Mouse (Mus musculus) heart, postnatal 0 days (tissue): ENCODE results near the gene Bex4. TPM values are rescaled to one million over a fixed set of nuclear protein-coding genes. Genes with fewer than 3 reads are reported as not detected.
A peak's percentile ranks its signal among the peaks of the same experiment; 100 is the strongest.

Experiments used
- ATAC-seq: fragments of 200-750 bp; cut with Nextera tagmentation; 2 replicates; pipeline ENCODE4 v1.8.0; 2017; ENCODE audit warnings: low read depth, moderate number of reproducible peaks, moderate library complexity; ENCODE audit not compliant: insufficient read depth
- DNase-seq: peaks from one replicate; pipeline ENCODE4 v3.0.0-alpha.2; 2016; ENCODE audit warnings: low spot score
- H3K27ac ChIP-seq: fragments of 300-500 bp; sonication (generic); 2 replicates; pipeline ENCODE4 v1.5.1; 2014; ENCODE audit warnings: low read depth, mild to moderate bottlenecking
- H3K27me3 ChIP-seq: fragments of 300-500 bp; sonication (generic); 2 replicates; pipeline ENCODE4 v1.6.1; 2014; ENCODE audit warnings: low read length, mixed read lengths; ENCODE audit not compliant: control insufficient read depth, insufficient read depth
- H3K36me3 ChIP-seq: fragments of 300-500 bp; sonication (generic); replicated peaks from 2 replicates; pipeline ENCODE4 v1.6.1; 2014; ENCODE audit warnings: low read length, mixed read lengths; ENCODE audit not compliant: control insufficient read depth, insufficient read depth
- H3K4me1 ChIP-seq: fragments of 300-500 bp; sonication (generic); 2 replicates; pipeline ENCODE4 v1.6.1; 2014; ENCODE audit warnings: antibody characterized with exemption; ENCODE audit not compliant: control insufficient read depth, insufficient read depth
- H3K4me2 ChIP-seq: fragments of 300-500 bp; sonication (generic); 2 replicates; pipeline ENCODE4 v1.6.1; 2014; ENCODE audit warnings: low read depth, mild to moderate bottlenecking, low read length, moderate library complexity
- H3K4me3 ChIP-seq: fragments of 300-500 bp; sonication (generic); 2 replicates; pipeline ENCODE4 v1.5.1; 2014; ENCODE audit warnings: low read depth, low read length
- H3K9ac ChIP-seq: fragments of 300-500 bp; sonication (generic); replicated peaks from 2 replicates; pipeline ENCODE4 v1.6.1; 2014; ENCODE audit warnings: low read depth, low read length, mixed read lengths
- H3K9me3 ChIP-seq: fragments of 300-500 bp; sonication (generic); replicated peaks from 2 replicates; pipeline ENCODE4 v1.6.1; 2016; ENCODE audit warnings: low read length; ENCODE audit not compliant: control insufficient read depth
- CTCF ChIP-seq: IDR thresholded peaks from 2 replicates; pipeline ENCODE4 v1.5.1; 2016; ENCODE audit warnings: antibody characterized with exemption, control low read depth, low read depth
- EP300 ChIP-seq: IDR thresholded peaks from 2 replicates; pipeline ENCODE4 v1.6.1; 2016; ENCODE audit warnings: antibody characterized with exemption, low read depth
- WGBS: fragments of 180-500 bp; shearing (Covaris S2); extraction: QIAGEN DNeasy Blood & Tissue Kit; methylation state at CpG from one replicate; pipeline ENCODE4 v1.1.7; 2014; 5-methylcytosine and 5-hydroxymethylcytosine counted together
- microRNA-seq: library from miRNA; unstranded; fragments of <30 nt; microRNA quantifications from one replicate; pipeline ENCODE4, GENCODE M21; 2016
- polyA plus RNA-seq: library from polyadenylated mRNA; unstranded; fragments of >200 nt; fragmentation: Nextera tagmentation; extraction: Ambion mirVana; gene quantifications from 2 replicates; pipeline ENCODE4 v1.2.1, GENCODE M21; 2015
- total RNA-seq: library from RNA; depleted of rRNA; stranded (reverse); fragments of >200 nt; gene quantifications from 2 replicates; pipeline ENCODE4 v1.2.3, GENCODE M21; 2014; ENCODE audit warnings: low replicate concordance; rRNA removed

The Bex4 gene
- total and polyA plus RNA-seq, 2 experiments from 2014 or later: 13.8 to 119 TPM

DNA sequence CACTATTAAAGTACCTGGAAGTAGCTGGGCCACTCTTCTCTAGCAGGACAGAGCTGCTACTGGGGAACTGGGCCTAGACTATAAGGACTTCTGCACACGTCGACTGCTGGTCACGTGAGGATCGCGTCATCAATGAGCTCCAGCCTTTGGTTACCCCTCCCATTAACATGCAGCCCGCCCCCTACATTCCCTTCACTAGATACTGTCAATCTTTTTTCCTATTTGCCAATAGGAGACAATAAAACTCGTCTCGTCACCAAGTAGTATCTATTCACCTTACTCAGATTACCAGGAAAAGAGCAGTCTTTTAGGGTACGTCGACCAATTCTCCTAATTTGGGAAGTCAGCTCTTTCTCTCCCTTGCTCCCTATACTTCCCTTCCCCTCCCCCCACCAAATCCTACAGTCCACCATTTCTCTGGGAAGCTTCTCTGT is 33.3 kb downstream of the Bex4 start, which contains the start of gene Tceal8:
TSS of gene Tceal8 (minus strand) at position 225 of the 434 bp plus-strand sequence.
- H3K4me3 ChIP-seq: peak within 1 kb of the TSS; percentile 71
- H3K9me3 ChIP-seq: no peaks in the 10 kb centered on the region
- no peaks in the 10 kb centered on the region for H3K27me3 ChIP-seq
- peak; percentile 95 for DNase-seq
- peak within 1 kb of the TSS; percentile 85 for H3K9ac ChIP-seq
- peak within 1 kb of the TSS; percentile 95 for H3K27ac ChIP-seq
- H3K4me2 ChIP-seq: peak within 1 kb of the TSS; percentile 64
- 0 out of 2 replicates have a peak, but pooled peaks cover 5% of the 10 kb centered on the region for H3K36me3 ChIP-seq
- WGBS: 28% methylated on average over 10 of the region's 10 CpGs
- H3K4me1 ChIP-seq: 0 out of 2 replicates have a peak, but pooled peaks cover 3% of the 10 kb centered on the region
- TF ChIP-seq EP300 (no peak), CTCF (0 out of 2 replicates have a peak, but pooled peaks have one; percentile 8)
- ATAC-seq: peak; percentile 94

GRCm38 (mm10) chrX:136172786-136173185 is 34.0 kb downstream of the Bex4 start:
- DNase-seq: peak; percentile 44
- WGBS: 33% methylated on average over 10 of the region's 10 CpGs

GRCm38 (mm10) chrX:136180897-136181553 is 42.2 kb downstream of the Bex4 start:
- H3K27ac ChIP-seq: no peak overlapping the region
- ATAC-seq: no peak
- no peaks in the 10 kb centered on the region for H3K4me1 ChIP-seq
- no peak for DNase-seq
- H3K27me3 ChIP-seq: no peaks in the 10 kb centered on the region
- no peaks in the 10 kb centered on the region for H3K36me3 ChIP-seq
- H3K9ac ChIP-seq: no peak overlapping the region
- no peaks in the 10 kb centered on the region for H3K9me3 ChIP-seq
- WGBS: 32% methylated on average over 11 of the region's 11 CpGs
- no peak overlapping the region for H3K4me3 ChIP-seq
- no peak overlapping the region for H3K4me2 ChIP-seq
- TF ChIP-seq EP300 (no peak), CTCF (no peak)

More at GRCm38 (mm10) chrX:136172786-136173185, 34.0 kb downstream of the Bex4 start:
- Histone ChIP-seq H3K27ac (peak overlapping the region; percentile 95), H3K36me3 (0 out of 2 replicates have a peak, but pooled peaks cover 5% of the 10 kb centered on the region), H3K9me3 (no peaks in the 10 kb centered on the region), H3K27me3 (no peaks in the 10 kb centered on the region), H3K4me1 (0 out of 2 replicates have a peak, but pooled peaks cover 3% of the 10 kb centered on the region), H3K4me2 (peak overlapping the region; percentile 64), H3K4me3 (peak overlapping the region; percentile 71), H3K9ac (peak overlapping the region; percentile 45; the same call in 1 of the 2 replicates)
- ATAC-seq: no peak
- TF ChIP-seq EP300 (no peak), CTCF (no peak)

DNA sequence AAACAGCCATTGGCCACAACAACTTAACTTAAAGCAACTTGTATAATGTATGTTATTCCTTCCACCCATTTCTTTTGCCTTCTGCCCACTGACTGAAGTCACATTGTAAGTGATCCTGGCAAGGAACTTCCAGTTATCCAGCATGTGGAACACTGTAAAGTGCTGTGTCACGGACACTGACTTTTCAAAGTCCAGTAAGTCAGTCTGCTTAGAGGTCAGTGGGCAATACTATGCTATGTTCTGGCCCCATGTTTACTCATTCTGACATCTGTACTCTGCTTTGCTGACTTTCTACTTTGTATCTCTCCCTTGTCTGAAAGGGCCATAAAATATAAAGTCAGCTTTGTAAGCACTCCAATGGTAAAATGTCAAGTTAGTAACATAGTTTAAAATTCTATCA is 44.3 kb downstream of the Bex4 start:
- WGBS: 69% methylated on average over 1 of the region's 1 CpGs
- no peak for ATAC-seq

More for the DNA sequence above, 44.3 kb downstream of the Bex4 start:
- H3K4me3 ChIP-seq: no peak overlapping the region
- no peak overlapping the region for H3K9ac ChIP-seq
- H3K9me3 ChIP-seq: no peaks in the 10 kb centered on the region
- no peaks in the 10 kb centered on the region for H3K27me3 ChIP-seq
- no peak for DNase-seq
- no peak overlapping the region for H3K4me2 ChIP-seq
- H3K27ac ChIP-seq: no peak overlapping the region
- TF ChIP-seq CTCF (no peak), EP300 (no peak)
- H3K36me3 ChIP-seq: no peaks in the 10 kb centered on the region
- H3K4me1 ChIP-seq: no peaks in the 10 kb centered on the region

Small RNA genes within 50 kb of the gene (microRNA-seq; reads per million reads assigned to microRNA genes)
- gene Mir6383: not detected

Other genes with a start within 250 kb of the Bex4 start
- 14.9 and 31.1 TPM in 2 replicates for gene Arxes2, start 145.2 kb upstream of the Bex4 start, total RNA-seq
- 37.5 and 37.7 TPM in 2 replicates for gene Arxes2, start 145.2 kb upstream of the Bex4 start, polyA plus RNA-seq
- gene Arxes1, start 105.6 kb upstream of the Bex4 start, total RNA-seq: 1.5 and 3.5 TPM in 2 replicates
- gene Arxes1, start 105.6 kb upstream of the Bex4 start, polyA plus RNA-seq: 11.7 TPM in 2 replicates
- 0.23 TPM in 1 of 2 replicates, not detected in the other for gene Bex2, start 70.8 kb upstream of the Bex4 start, total RNA-seq
- 5.6 TPM in 2 replicates for gene Bex2, start 70.8 kb upstream of the Bex4 start, polyA plus RNA-seq
- gene Nxf3, start 53.7 kb upstream of the Bex4 start, total RNA-seq: not detected in 2 replicates
- 0.29 and 0.57 TPM in 2 replicates for gene Nxf3, start 53.7 kb upstream of the Bex4 start, polyA plus RNA-seq
- gene Tceal8, start 33.3 kb downstream of the Bex4 start, total RNA-seq: 162 and 180 TPM in 2 replicates
- 202 and 229 TPM in 2 replicates for gene Tceal8, start 33.3 kb downstream of the Bex4 start, polyA plus RNA-seq
- 0.39 TPM in 1 of 2 replicates, not detected in the other for gene Tceal5, start 64.9 kb downstream of the Bex4 start, total RNA-seq
- 13.4 and 15.0 TPM in 2 replicates for gene Tceal5, start 64.9 kb downstream of the Bex4 start, polyA plus RNA-seq
- gene Tceal7, start 75.8 kb downstream of the Bex4 start, total RNA-seq: 14.9 and 21.7 TPM in 2 replicates
- gene Tceal7, start 75.8 kb downstream of the Bex4 start, polyA plus RNA-seq: 14.5 and 15.1 TPM in 2 replicates
- 27.3 and 69.5 TPM in 2 replicates for gene Bex1, start 76.5 kb downstream of the Bex4 start, total RNA-seq
- 123 and 141 TPM in 2 replicates for gene Bex1, start 76.5 kb downstream of the Bex4 start, polyA plus RNA-seq
- gene Tceal9, start 106.1 kb downstream of the Bex4 start, total RNA-seq: 216 and 228 TPM in 2 replicates
- gene Tceal9, start 106.1 kb downstream of the Bex4 start, polyA plus RNA-seq: 284 and 306 TPM in 2 replicates
- gene Bex3, start 131.3 kb downstream of the Bex4 start, total RNA-seq: 133 and 177 TPM in 2 replicates
- 276 and 298 TPM in 2 replicates for gene Bex3, start 131.3 kb downstream of the Bex4 start, polyA plus RNA-seq